Mouse (Mus musculus) kidney, adult 2 months (tissue): ENCODE data around the gene Lmo7.

Experiments used
- CTCF ChIP-seq: fragments of 200-500 bp; conservative IDR thresholded peaks from 2 replicates; pipeline ENCODE4 v1.5.1; 2011; ENCODE audit warnings: low read depth, mild to moderate bottlenecking, control low read depth, low read length, moderate library complexity, mixed read lengths; ENCODE audit not compliant: insufficient read depth, insufficient read length
- POLR2A ChIP-seq: fragments of 200-500 bp; IDR thresholded peaks from one replicate; pipeline ENCODE4 v1.6.1; 2011; ENCODE audit warnings: low read depth, low read length, control low read depth

GRCm38 (mm10) chr14:101842521-101842920 is 112.8 kb downstream of the Lmo7 start:
- no peak for TF ChIP-seq CTCF
- no peak for TF ChIP-seq POLR2A
